Mouse (Mus musculus): ENCODE measurements around the gene Cops7a.

DNA sequence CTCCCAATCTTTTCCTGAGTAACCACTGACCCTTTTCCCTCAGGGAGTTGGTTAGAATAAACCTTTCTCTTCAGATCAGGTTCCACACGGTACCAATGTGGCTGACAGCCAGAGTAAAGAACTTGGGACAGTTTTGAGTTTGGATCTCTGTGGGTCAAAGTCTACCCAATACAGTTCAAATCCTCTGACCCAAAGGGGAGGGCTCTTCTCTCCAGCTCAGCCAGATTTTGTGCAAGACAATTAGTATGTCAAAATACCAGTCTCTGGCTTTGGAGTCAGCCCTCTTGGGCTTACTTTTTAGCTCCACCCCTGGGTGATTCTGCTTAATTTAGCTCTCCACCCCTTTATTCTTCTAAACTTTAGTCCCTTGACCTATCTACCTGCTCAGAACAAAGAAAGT is 35.1 kb downstream of the Cops7a start:
- no peak for TF ChIP-seq USF1 (IDR thresholded peaks at IDR 0.05; ENCODE audit: low read depth)
- no peak for TF ChIP-seq MYOD1 (IDR thresholded peaks at IDR 0.05; ENCODE audit: control insufficient read depth, insufficient read length, low read depth)
- TF ChIP-seq CTCF (IDR thresholded peaks at IDR 0.05; ENCODE audit: control insufficient read depth, insufficient read depth, insufficient read length) = no peak
- no peak for TF ChIP-seq MAX (IDR thresholded peaks at IDR 0.05)
